Mouse (Mus musculus): ENCODE measurements at regions not wholly inside any gene's neighbourhood (a gene's known extent, or its start where the extent isn't known, plus 50 kb on each side); places are given as distances from the start of the nearest gene placed in this dataset.
"Not testable (repeated sequence)": the region's sequence is repeated elsewhere in the genome, so short reads cannot be mapped to it uniquely, and the experiment has no call there.

DNA sequence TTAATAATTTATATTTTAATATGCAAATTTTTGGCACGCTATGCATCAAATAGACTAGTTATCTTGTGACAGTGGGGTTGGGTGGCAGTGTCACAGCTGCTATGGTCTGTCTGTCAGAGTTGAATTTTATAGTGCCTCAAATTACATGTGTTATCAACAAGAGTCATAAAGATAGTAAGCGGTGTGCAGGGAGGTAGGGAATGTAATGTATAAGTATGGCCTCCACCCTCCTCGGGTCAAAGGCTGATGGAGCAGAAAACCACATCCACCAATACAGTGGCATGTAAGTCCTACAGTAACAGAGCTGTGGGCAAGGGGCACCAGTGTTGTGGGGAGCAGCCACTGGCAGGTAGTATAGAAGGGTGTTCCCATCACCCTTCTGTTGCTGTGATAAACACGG lies 72.9 kb downstream of the Adra2a start:
- Histone ChIP-seq H3K4me3 (ENCODE audit: insufficient read depth, low read depth, low read length) (no peak overlapping the region), H3K27ac (ENCODE audit: insufficient read depth, low read depth, low read length) (no peak overlapping the region), H3K4me1 (ENCODE audit: control insufficient read depth, insufficient read depth, low read length) (peaks cover 4% of the 10 kb centered on the region; the same call in 1 of the 2 replicates)
- 93% methylated on average over 4 of the region's 4 CpGs for WGBS
- no peak for TF ChIP-seq POLR2A (IDR thresholded peaks at IDR 0.05; ENCODE audit: insufficient read depth, low read depth, low read length)
- no peak for TF ChIP-seq CTCF (IDR thresholded peaks at IDR 0.05; ENCODE audit: insufficient read depth, low read depth, low read length)

DNA sequence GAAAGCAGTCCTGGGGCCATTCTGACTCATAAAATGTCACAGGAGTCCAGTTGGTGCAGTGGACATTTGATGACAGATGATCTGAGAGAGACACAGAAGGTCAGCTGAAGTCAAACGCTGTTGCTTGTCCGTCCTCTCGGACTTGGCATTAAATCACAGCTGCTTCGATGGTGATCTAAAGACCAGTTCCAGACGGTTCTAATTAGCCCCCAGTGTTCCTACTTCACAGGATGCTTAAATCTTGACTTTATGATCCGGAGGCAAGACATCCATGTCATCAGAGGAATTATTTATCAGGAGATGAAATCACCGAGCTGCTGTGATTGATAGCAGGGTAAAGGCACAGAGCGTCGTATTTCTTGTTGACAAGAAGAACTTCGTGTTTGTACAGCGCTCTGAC lies 73.7 kb downstream of the Adra2a start:
- 83% methylated on average over 11 of the region's 11 CpGs for WGBS
- H3K27ac ChIP-seq (ENCODE audit: insufficient read depth, low read depth, low read length): no peak overlapping the region
- no peak for TF ChIP-seq POLR2A (IDR thresholded peaks at IDR 0.05; ENCODE audit: insufficient read depth, low read depth, low read length)
- no peak for TF ChIP-seq CTCF (IDR thresholded peaks at IDR 0.05; ENCODE audit: insufficient read depth, low read depth, low read length)

DNA sequence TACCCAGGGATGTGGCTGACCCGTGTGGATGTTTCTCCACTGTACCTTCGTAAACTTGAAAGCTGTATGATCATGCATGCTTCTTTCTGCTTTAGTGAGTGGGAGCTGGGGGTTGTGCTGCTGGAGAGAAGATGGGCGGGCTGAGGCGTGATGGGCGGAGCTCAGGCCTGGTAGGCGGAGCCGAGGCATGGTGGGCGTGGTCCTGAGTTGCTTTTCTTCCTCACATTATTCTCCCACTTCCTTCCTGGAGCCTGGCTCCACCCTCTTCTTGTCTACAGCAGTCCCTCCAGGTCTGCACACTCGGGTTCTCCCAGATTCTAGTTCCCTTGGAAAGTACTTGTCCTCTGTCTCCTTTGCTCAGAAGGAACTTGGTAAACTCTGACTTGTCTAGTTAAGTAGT lies 79.6 kb downstream of the Adra2a start:
- TF ChIP-seq CTCF (IDR thresholded peaks at IDR 0.05; ENCODE audit: insufficient read depth, low read depth, low read length): no peak
- TF ChIP-seq POLR2A (IDR thresholded peaks at IDR 0.05; ENCODE audit: insufficient read depth, low read depth, low read length): no peak
- H3K27ac ChIP-seq (ENCODE audit: insufficient read depth, low read depth, low read length): no peak overlapping the region

More for the DNA sequence above, 73.7 kb downstream of the Adra2a start:
- H3K4me3 ChIP-seq (ENCODE audit: insufficient read depth, low read depth, low read length): no peak overlapping the region
- H3K4me1 ChIP-seq (ENCODE audit: control insufficient read depth, insufficient read depth, low read length): peaks cover 4% of the 10 kb centered on the region; the same call in 1 of the 2 replicates

DNA sequence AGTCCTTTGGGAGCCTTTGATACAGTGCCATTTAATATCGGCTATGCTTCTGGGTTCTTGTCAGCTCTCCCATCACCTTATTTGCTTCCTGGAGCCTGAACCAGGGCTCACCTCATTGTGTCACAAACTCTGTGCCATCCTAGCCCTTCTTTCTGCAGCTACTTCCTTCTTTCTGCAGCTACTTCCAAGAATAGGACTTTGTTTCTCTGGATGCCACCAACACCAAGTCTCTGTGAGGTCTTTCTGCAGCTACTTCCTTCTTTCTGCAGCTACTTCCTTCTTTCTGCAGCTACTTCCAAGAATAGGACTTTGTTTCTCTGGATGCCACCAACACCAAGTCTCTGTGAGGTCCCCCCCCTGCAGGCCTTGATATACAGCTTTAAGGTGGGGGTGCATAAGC lies 107.8 kb downstream of the Adra2a start:
- 97% methylated on average over 1 of the region's 1 CpGs for WGBS

More for the DNA sequence above, 79.6 kb downstream of the Adra2a start:
- WGBS: 87% methylated on average over 9 of the region's 9 CpGs
- H3K4me1 ChIP-seq (ENCODE audit: control insufficient read depth, insufficient read depth, low read length): no peaks in the 10 kb centered on the region
- H3K4me3 ChIP-seq (ENCODE audit: insufficient read depth, low read depth, low read length): no peak overlapping the region

DNA sequence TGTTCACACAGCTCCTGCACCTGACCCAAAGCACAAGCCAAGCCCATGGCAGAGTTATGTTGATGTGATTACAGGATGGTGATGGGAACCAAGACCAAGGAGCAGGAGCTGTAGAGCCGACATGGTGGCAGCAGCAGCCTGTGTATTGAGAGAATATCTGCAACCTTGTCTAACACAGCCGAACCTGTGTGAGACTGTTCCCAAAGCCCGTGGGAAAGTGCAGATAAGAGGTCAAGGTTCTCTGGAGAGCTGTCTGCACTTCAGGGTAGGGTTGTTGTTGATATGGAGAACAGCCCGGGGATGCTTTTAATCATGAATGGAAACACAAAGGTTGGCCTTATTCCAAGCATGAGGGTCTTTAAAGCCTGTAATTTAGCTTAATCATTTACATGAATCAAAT lies 110.4 kb downstream of the Adra2a start:
- 65% methylated on average over 4 of the region's 4 CpGs for WGBS
- H3K4me1 ChIP-seq (ENCODE audit: control insufficient read depth, insufficient read depth, low read length): peaks cover 9% of the 10 kb centered on the region
- H3K27ac ChIP-seq (ENCODE audit: insufficient read depth, low read depth, low read length): no peak overlapping the region
- TF ChIP-seq POLR2A (IDR thresholded peaks at IDR 0.05; ENCODE audit: insufficient read depth, low read depth, low read length): no peak
- no peak overlapping the region for H3K4me3 ChIP-seq (ENCODE audit: insufficient read depth, low read depth, low read length)

More for the DNA sequence above, 107.8 kb downstream of the Adra2a start:
- H3K4me1 ChIP-seq (ENCODE audit: control insufficient read depth, insufficient read depth, low read length); H3K4me3 ChIP-seq (ENCODE audit: insufficient read depth, low read depth, low read length); H3K27ac ChIP-seq (ENCODE audit: insufficient read depth, low read depth, low read length): not testable (repeated sequence)

DNA sequence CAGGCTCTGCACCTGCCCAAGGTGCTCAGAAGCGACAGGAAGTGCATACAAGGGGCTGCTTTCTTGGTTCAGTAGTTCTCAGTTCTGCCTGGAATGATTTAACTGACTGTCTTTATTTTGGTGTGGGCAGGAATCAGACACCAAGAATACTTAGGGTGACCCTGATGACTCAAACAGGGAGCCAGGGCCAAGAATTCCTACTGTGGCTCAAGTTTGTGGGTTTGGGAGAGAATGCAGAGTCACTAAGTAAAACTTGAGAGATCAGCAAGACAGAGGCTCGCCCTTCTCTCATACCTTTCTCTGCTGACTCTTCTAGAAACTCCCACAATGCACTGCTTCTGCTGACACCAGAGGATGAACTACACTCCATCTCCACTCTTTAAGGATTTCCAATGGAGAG lies 126.4 kb downstream of the Adra2a start:
- Histone ChIP-seq H3K4me3 (ENCODE audit: insufficient read depth, low read depth, low read length) (no peak overlapping the region), H3K4me1 (ENCODE audit: control insufficient read depth, insufficient read depth, low read length) (peaks cover 4% of the 10 kb centered on the region; the same call in 1 of the 2 replicates), H3K27ac (ENCODE audit: insufficient read depth, low read depth, low read length) (no peak overlapping the region)
- TF ChIP-seq CTCF (IDR thresholded peaks at IDR 0.05; ENCODE audit: insufficient read depth, low read depth, low read length) (no peak), POLR2A (IDR thresholded peaks at IDR 0.05; ENCODE audit: insufficient read depth, low read depth, low read length) (no peak)
- WGBS: 90% methylated on average over 2 of the region's 2 CpGs

DNA sequence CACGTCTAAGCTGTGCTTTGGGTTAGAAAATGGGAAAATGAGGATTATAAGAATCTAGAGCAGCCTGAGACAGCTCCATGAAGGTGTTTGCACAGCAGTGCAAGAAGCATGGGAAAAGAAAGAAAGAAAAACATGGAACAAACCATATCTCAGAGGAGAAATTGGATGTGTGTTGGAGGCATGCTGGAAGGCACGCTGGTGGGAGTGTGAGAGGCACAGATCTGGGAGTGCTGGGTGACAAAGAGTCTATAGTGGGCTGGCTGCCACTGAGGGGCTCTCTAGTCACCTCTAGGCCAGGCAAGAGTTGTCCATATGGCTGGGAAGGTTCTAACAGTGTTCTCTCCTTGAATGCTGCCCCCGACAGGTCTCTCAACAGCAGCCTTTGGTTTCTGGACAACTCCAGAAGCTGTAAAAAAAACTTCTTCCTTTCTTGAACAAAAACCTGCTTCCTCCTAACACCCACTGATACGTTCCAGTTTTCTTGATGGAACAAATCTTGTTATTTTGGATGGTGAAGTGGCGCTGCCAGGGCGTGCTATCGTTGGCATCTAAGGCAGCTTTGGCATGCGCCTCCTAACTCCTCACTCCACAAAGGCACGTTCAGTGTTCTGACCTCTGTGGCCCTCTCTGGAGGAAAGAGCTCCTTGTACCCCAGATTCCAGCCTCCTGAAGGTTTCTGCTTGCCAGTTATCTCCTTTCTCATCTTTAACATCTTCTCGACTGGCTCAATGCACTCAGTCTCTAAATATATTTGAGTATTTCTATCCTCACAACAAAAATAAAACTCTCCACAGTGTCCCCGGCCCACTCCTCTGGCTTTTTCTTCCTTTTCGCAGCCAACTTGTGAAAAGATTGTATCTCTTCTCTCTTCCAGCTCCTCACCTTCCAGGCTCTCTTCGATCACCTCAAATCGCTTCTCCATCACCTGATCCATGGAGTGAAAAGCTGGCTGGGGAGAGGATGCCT lies 130.4 kb downstream of the Adra2a start:
- H3K4me1 ChIP-seq (ENCODE audit: control insufficient read depth, insufficient read depth, low read length): peaks cover 4% of the 10 kb centered on the region; the same call in 1 of the 2 replicates
- H3K4me3 ChIP-seq (ENCODE audit: insufficient read depth, low read depth, low read length): no peak overlapping the region
- 91% methylated on average over 14 of the region's 14 CpGs for WGBS
- H3K27ac ChIP-seq (ENCODE audit: insufficient read depth, low read depth, low read length): no peak overlapping the region
- no peak for TF ChIP-seq CTCF (IDR thresholded peaks at IDR 0.05; ENCODE audit: insufficient read depth, low read depth, low read length)
- no peak for TF ChIP-seq POLR2A (IDR thresholded peaks at IDR 0.05; ENCODE audit: insufficient read depth, low read depth, low read length)

DNA sequence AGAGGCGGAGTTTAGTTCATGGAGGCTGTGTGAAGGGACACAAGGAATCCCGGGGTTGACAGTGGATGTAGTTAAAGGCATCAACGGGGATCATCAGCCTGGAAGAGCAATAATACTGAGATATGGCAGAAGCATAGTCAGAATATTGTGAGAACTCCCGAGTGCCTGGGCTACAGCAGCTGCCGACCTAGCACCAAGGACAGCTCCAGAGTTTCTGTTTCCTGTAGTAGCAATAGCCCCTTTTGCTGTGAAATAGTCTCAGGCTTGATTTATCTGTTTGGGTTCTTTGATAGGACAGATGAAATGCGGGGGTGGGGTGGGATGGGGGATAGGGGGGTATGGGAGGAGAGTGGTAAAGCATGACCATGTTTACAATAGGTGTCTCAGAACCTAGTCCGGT lies 131.8 kb downstream of the Adra2a start:
- Histone ChIP-seq H3K4me3 (ENCODE audit: insufficient read depth, low read depth, low read length) (no peak overlapping the region), H3K27ac (ENCODE audit: insufficient read depth, low read depth, low read length) (no peak overlapping the region), H3K4me1 (ENCODE audit: control insufficient read depth, insufficient read depth, low read length) (peaks cover 4% of the 10 kb centered on the region; the same call in 1 of the 2 replicates)
- TF ChIP-seq POLR2A (IDR thresholded peaks at IDR 0.05; ENCODE audit: insufficient read depth, low read depth, low read length) (no peak), CTCF (IDR thresholded peaks at IDR 0.05; ENCODE audit: insufficient read depth, low read depth, low read length) (no peak)
- 61% methylated on average over 7 of the region's 7 CpGs for WGBS

DNA sequence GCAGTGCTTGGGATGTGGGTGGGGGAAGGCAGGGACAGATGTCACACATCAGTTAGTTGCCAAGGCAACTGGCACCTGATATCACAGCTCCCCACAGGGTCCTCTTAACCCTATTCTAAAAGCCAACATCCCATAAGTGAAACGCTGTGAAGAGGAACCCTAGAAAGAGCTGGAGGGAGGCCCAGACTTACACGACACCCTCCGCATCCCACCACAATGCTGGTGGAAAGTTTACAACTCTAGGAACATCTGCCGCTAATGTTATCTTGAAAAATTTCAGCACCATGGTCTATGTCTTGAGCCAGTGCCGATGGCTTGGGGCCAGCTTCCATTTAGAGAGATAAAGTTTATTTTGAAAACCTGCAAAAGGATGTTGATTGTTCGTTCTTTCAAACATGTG lies 133.5 kb downstream of the Adra2a start:
- H3K4me1 ChIP-seq (ENCODE audit: control insufficient read depth, insufficient read depth, low read length): peaks cover 4% of the 10 kb centered on the region; the same call in 1 of the 2 replicates
- H3K4me3 ChIP-seq (ENCODE audit: insufficient read depth, low read depth, low read length): no peak overlapping the region
- no peak for TF ChIP-seq POLR2A (IDR thresholded peaks at IDR 0.05; ENCODE audit: insufficient read depth, low read depth, low read length)
- TF ChIP-seq CTCF (IDR thresholded peaks at IDR 0.05; ENCODE audit: insufficient read depth, low read depth, low read length): no peak
- 88% methylated on average over 6 of the region's 6 CpGs for WGBS
- no peak overlapping the region for H3K27ac ChIP-seq (ENCODE audit: insufficient read depth, low read depth, low read length)

All from olfactory bulb, adult 2 months (tissue).